Mouse (Mus musculus) layer of hippocampus, adult 8-10 months (tissue): ENCODE results near the gene Mpi. TPM values are rescaled to one million over a fixed set of nuclear protein-coding genes. Genes with fewer than 3 reads are reported as not detected.

Source experiments
- total RNA-seq, 4 experiments: library from RNA; stranded (reverse); gene quantifications; 2 replicates each; pipeline ENCODE4 v1.2.4; 2022

The Mpi gene
- total RNA-seq, 4 experiments from 2014 or later = 68.8 to 80.6 (median 77.5) TPM

Other genes with a start within 250 kb of the Mpi start
- gene Ppcdc, start 112.6 kb downstream of the Mpi start, total RNA-seq = 10 to 100 TPM; 16.1 to 26.1 (median 23.2) TPM
- 100 to 1,000 TPM; 361 to 395 (median 373) TPM for gene Scamp5, start 84.7 kb downstream of the Mpi start, total RNA-seq
- gene Rpp25, start 48.7 kb downstream of the Mpi start, total RNA-seq = 10 to 100 TPM in 3 of 4 experiments, 1 to 10 TPM in 1; 9.1 to 11.8 (median 10.3) TPM
- gene Cox5a, start 31.5 kb downstream of the Mpi start, total RNA-seq = 100 to 1,000 TPM; 345 to 380 (median 364) TPM
- 10 to 100 TPM; 16.0 to 23.5 (median 20.0) TPM for gene Fam219b, start 15.2 kb downstream of the Mpi start, total RNA-seq
- gene Scamp2, start 8.2 kb upstream of the Mpi start, total RNA-seq = 10 to 100 TPM; 26.5 to 35.2 (median 31.9) TPM
- gene Ulk3, start 36.7 kb upstream of the Mpi start, total RNA-seq = 10 to 100 TPM; 29.9 to 40.1 (median 37.8) TPM
- gene Cplx3, start 53.5 kb upstream of the Mpi start, total RNA-seq = 1 to 10 TPM; 3.5 to 6.1 (median 4.1) TPM
- not detected for gene Lman1l, start 68.0 kb upstream of the Mpi start, total RNA-seq
- gene Csk, start 100.9 kb upstream of the Mpi start, total RNA-seq = 10 to 100 TPM; 38.4 to 46.7 (median 43.0) TPM
- not detected for gene Cyp1a2, start 130.9 kb upstream of the Mpi start, total RNA-seq
- gene Cyp1a1, start 135.2 kb upstream of the Mpi start, total RNA-seq = under 1 TPM in 3 of 4 experiments, not detected in 1; 0.12 to 0.36 (median 0.32) TPM
- 10 to 100 TPM; 14.0 to 23.7 (median 14.6) TPM for gene Edc3, start 155.8 kb upstream of the Mpi start, total RNA-seq
- gene Clk3, start 213.1 kb upstream of the Mpi start, total RNA-seq = 100 to 1,000 TPM in 1 of 4 experiments, 10 to 100 TPM in 3; 72.0 to 102 (median 84.5) TPM